Mouse (Mus musculus): Measurements from ENCODE around the gene Ppp1r9b.

The Ppp1r9b gene

DNA sequence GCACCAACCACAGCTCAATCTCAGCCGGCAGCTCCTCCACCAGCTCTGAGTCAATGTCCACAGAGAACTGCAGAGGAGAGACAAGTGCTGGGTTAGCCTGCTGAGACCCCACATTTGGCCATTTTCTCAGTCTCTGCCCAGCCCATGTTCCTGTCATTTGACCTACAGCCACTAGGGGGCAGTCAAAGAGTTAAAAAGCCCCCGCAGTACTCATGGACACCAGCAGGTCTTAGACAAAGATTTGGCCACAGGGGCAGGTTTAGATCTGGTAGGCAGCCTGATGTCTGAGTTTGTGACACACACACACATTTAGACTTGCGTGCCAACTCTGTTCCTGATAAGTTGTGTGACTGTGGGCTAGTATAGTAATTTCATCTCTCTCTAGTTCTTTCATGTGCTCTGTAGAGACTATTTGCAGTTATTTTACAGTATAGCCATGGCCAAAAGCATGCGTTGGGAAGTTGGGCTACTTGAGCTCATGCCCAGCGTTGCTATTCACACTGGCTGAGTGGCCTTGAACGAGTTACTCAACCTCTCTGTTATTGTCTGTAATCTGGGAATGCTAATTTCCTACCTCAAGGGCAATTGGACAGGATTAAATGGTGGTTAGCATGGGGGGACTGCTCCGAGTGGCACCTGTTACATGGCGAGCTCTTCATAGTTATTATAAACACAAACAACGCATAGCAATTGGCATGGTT lies 56.3 kb downstream of the Ppp1r9b start:
- DNase-seq (ENCODE audit: low spot score) = peak; percentile 61

DNA sequence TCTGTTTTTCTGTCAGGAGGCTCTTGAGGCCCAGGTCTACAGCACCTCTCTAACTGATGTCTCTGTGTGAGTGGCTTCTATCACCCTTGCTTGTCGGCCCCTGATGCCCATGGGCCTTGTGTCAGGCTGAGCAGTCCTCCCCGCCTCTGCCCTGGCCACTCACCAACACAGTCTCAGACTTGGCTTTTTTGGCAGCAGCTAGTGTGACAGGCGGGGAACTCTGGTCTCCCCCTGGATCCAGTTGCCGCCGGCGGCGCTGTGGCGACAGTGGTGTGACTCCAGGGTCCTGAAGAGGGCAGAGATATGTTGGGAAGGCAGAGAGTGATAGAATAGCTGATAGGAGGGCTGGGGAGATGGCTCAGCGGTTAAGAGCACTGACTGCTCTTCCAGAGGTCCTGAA lies 62.2 kb downstream of the Ppp1r9b start:
- no peak for DNase-seq (ENCODE audit: low spot score)
